Mouse (Mus musculus) ovary, postnatal 14 days (tissue): Measurements from ENCODE around the gene Snx12.

Experiments
- DNase-seq: peaks from one replicate; pipeline ENCODE4 v3.0.0; 2022; ENCODE audit warnings: low spot score

The Snx12 gene

DNA sequence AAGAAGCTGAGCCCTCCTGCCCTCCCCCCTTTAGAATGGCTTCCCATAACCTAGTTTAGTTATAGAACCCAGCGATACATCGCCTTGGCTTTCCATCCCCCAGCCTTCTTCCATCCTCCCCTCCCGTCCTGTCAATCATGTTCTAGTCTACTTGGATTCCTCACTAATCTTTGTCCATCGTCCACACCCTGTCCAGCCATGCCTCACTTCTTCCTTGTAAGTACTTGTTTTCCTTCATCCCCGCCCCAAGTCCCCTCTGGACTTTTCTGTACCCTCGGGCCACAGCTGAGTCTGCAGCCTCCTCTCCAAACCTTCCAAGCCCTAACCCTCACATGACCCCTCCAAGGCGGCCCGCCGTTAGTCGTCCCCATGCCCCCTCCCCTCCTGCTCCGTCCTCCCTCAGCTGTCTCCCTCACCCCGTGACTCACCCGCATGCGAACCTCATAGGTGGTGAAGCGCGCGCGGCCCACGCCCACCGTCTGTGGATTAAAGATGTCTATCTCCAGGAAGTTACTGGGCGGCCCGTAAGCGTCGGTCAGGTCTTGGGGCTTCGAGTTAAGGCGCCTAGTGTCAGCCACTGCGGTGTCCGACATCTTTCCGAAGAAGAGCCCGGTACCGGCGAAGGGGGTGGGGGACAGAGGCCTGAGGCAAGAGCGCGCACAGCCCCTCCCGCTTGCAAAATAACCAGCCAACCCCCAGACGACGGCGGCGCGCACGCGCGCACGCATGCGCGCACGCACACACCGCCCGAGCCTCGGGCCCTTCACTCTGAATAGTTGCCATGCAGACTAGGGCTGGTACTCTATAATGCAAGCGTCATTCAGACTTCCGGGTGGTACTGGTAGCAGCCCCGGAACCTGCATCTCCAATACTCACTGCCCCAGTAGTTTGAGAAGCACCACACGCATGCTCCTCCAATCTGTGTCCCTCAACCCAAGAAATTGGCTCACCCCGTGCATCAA, at the start of gene Snx12:
Gene Snx12, minus strand, starts transcription at position 730 of the 962 bp plus-strand sequence.
- DNase-seq = peak; percentile 77

DNA sequence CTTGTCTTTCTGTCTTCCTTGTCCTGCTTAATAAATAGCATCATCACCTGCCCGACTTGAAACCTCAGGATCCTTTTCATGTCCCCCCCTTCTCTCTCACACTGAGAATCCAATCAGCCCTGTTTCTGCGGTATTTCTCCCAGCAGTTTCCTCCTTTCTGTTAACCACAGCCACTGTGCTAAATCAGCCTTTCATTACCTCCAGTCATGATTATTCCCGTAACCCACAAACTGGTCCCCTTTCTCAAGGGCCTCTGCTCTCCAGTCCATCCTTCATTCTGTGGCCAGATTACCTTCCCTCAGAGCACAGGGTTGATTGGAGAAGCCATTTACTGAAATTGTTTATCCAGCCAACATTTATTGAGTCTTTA, 46.4 kb upstream of the Snx12 start, which contains the start of gene Gm20489:
Gene Gm20489, minus strand, starts transcription at position 269 of the 370 bp plus-strand sequence.
- no peak for DNase-seq

DNA sequence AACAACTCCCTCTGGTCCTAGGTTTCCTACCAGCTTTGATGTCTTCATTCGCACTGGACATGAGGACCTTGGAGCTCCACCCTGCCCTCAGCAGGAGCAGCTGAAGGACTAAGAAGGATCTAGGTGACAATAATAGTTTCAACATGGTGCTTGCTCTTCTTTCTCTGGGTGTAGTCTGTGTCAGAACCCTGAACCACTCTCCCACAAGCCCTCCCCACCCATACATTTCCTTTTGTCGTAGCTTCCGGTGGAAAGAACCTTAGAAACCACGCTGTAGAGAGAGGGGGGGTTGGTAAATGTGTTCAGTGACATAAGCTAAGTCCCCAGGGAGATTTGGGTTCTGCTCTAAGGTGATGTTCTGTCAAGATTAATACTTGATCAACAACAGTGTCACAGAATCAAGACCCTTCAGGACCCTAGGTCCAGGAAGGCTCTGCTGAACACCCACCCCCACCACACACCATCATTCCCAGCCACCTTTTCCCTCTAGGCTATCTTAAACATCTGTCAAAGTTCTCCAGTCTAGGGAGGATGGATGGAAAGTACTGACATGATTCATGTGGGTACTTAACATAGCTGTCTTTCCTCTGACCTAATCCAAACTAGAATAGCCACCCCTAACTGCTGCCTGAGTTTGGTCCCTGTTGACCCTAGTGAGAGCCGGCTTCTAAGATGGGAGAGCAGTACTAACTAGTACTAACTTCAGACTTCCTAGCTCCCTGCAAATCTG, 45.8 kb upstream of the Snx12 start, which contains the start of gene Il2rg:
Gene Il2rg, minus strand, starts transcription at position 231 of the 730 bp plus-strand sequence.
- DNase-seq = no peak

DNA sequence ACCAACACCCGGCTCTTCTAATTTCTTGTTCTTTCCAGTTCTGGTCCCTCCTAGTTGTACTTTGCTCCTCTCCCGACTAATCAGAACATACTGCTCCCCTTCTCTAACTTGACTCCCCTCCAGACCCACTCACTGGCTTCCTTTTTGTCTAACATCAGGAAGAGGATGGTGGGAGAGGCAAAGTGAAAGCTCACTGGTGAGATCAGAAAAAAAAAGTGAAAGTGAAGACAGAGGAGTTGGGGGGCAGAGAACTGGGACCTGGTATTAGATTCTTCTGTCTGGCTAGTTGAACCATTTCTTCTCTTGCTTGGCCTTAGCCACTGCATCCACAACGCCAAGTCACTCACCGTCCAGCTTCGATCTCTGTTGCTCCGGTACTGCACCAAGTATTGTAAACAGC, 44.3 kb upstream of the Snx12 start:
- DNase-seq = no peak

DNA sequence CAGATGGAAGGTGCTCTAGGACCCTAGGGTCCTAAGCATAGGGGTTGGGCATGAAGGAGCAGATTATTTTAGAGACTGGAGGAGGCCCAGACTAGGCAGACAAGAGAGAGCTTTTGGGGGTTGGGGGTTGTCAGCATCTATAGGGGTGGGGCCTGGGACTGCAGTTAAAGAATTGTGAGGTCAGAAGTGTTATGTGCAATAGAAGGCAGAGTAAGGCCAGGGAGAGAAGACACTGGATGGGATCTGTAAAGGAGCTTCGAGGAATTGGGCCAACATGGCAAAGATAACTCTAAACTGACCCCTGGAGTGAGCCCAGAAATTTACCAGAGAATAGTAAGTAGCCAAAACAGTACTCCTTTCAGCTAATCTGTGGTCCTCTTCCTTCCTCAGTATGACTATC, 41.5 kb upstream of the Snx12 start, which contains the start of gene Gm614:
Gene Gm614, minus strand, starts transcription at position 101 of the 400 bp plus-strand sequence.
- no peak for DNase-seq

DNA sequence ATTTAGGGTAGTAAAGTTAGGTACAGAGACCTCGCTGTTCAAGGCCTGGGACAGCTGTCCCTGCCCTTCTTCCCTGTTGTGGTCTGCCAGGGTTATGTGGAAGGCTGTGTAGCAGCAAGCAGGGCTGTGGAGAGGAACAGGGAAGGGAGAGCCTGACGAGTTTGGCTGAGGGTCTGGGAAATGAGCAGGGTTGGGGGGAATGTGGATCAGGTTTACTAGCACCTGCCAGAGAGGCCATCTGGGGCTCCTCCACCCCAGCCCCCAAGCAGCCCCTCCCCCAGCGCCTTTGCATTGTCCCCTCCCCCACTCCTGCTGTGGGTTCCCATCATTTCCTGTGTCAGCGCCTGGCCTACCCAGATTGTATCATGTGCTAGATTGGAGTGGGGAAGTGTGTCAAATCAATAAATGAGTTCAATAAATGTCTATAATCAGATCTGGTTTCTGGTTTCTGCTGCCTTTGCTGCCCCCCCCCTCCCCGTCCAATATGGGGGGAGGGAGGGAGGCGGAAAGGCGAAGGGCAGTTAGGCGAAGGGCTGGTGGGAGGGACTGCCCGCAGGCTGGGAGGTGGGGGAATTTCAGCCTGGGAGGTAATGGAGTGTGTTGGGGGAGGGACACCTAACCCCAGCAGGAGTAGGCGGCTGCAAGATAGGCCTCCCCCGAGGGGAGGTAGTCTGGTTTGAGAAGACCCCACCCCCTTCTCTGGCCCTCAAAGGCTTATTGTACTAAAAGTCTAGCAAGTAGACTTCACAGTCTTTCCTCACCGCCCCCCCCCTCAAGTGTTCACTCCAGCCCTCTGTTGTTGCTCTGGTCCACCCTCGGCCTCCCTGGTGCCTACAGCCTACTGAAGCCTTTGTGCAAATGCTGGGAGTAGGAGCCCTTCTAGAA, 38.3 kb upstream of the Snx12 start:
- DNase-seq = no peak

DNA sequence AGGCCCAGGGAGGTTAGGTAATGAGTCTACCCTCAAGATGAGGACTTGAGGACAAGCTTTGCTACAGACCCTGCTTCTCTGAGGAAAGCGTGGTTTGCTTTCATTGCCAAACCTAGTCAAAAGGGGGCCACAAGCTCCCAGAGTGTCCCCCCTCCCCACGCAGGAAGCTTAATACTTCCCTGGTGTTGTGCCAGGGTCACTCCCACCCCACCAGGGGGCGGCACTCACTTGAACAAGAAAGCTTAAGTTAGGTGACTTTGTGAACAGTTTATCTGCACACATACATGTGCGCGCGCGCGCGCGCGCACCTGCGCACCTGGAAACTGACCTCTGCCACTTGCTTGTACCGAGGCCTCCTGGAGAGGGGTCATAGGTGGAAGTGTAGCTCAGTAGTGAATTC, 34.2 kb upstream of the Snx12 start:
- DNase-seq = no peak

DNA sequence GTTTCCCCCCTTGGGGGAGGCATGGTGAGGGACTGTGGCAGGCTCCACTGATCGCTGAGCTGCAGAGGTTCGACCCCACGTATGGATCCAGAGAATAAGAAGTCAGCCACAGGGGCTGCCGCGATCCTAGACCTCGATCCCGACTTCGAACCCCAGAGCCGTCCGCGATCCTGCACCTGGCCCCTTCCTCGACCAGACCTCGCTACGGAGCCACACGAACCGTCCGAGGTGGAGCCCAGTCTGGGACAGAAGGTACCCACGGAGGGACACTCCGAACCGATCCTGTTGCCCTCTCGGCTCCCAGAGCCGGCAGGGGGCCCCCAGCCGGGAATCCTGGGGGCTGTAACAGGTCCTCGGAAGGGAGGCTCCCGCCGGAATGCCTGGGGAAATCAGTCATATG, 32.4 kb upstream of the Snx12 start:
- DNase-seq = no peak

DNA sequence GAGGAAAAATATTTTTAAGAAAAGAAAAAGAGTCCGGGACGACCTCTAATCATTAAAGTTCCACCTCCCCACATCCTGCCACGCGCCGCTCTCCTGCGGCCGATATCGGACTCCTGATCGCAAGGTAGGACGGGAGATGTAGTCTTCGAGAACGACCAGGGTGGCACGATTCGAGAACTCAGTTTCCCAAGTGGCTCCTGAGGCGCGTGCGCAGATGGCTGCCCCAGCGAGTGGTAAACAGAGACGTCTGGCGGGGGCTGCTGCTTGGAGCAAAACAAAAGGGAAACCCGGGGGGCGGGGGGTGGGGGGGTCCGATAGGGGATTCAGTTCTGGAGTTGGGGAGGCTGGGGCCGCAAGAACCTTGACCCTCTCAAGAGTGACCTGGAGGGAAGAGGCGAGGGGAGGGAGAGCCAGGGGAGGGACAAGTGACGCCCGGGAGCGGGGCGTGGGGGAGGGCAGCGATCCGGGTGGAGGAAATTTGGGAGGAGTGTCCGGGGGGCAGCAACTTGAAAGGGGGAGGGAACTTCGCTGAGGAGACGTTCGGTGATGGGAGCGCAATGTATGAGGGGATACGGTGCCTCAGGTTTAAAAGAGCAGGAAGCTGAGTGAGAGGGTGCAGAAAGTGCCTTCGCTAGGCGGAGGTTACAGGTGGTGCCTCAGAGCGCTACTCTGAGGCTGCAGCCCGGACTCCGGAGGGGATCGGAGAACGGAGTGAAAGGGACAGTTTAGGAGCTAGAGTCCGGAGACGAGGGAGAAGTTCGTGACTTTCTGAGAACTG, 31.8 kb upstream of the Snx12 start, which contains the start of gene Foxo4:
Gene Foxo4, plus strand, starts transcription at position 577 of the 778 bp plus-strand sequence.
- peak; percentile 64 for DNase-seq

DNA sequence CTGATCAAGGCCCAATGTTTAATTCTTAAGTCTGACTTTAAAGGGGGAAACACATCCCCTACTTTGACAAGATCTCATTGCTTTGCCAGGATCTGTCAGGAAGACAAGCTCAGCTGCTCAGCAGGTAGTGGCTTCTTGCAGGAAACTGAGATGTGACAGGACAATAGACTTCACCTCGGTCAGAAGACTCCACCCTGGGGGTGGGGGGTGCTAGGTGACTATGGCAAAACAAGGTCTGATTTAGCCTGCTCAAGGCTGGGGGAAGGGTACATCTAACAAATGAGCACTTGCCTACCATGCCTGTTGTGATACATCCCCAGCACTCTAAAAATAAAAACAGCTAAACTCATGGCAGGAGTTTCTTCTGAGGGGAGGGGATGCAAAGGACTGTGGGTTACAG, 22.6 kb upstream of the Snx12 start:
- no peak for DNase-seq

DNA sequence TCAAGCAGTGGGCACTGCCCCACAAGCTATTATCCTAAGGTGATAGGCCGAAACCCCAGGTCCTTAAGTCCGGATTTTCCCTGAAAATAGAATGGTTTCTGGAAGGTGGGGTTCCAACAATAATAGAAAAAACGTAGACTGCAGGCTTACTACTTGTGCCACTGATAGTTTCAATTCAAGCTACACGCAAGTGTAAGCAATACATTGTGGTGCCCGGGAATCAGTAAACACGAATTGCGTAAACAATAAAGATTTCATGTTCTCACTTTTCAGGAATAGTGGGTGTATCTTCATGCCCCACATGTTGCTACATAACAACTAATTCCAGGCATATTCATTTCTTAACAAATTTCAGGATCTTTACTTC, 416 bp upstream of the Snx12 start:
- DNase-seq = no peak

DNA sequence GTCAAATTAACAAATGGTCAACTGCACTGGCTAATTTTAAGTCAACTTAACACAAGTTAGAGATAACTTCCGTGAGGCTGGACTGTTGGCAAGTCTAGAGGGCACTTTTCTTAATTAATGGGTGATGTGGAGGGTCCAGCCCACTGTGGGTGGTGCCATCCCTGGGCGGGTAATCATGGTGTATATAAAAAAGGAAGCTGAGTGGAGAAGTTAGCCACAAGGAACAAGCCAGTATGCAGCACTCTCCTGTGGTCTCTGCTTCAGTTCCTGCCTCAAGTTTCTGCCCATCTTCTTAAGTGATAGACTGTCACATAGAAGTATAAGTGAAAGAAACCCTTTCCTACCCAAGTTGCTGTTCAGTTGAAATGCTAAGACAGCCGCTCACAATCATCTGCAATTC, 33.1 kb downstream of the Snx12 start:
- no peak for DNase-seq

DNA sequence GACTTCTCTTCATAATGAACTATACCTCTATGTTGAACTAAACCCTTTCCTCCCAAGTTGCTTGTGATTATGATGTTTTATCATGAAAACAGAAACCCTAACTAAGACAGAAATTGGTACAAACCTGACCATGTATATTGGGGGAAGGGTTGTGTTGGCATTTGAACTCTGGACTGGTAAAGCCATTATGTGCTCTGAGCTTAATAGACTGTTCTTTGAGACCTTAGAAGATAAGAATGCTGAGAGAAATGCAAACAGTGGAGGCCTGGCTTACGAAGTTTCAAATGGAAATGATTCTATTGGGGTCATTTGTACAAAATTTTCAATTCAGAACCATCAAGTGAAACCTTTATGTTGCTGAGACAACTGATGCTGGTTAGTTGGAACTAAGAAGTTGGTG, 34.7 kb downstream of the Snx12 start:
- no peak for DNase-seq

DNA sequence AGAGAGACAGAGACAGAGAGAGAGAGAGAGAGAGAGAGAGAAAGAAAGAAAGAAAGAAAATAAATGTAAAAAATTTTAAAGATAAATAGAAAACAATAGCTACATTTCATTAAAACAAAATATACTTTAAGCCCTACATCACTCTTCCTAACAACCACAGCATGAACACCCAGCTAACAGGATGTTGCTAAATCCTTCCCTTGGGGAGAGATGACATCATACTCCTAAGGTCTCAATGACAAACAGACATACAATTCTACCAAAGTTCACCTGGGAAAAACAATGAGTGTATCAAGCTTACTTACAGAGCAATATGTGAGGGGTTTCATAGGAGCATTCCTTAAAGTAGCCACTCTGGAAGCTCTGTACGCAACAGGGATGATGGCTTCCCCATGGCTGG, 49.0 kb downstream of the Snx12 start:
- no peak for DNase-seq

DNA sequence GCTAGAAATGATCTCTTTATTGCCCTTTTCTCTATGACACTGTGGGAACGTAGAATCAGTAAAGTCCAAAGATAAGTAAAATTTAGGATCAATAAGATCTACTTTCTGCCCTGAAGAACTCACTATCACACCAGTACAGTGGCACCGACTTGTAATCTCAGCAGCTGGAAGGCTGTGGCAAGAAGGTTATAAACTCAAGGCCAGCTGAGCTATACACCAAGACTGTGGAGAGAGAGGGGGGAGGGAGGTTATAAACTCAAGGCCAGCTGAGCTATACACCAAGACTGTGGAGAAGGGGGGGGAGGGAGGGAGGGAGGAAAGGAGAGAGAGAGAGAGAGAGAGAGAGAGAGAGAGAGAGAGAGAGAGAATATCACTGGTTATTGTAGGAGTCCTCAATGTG, 53.9 kb downstream of the Snx12 start:
- no peak for DNase-seq

DNA sequence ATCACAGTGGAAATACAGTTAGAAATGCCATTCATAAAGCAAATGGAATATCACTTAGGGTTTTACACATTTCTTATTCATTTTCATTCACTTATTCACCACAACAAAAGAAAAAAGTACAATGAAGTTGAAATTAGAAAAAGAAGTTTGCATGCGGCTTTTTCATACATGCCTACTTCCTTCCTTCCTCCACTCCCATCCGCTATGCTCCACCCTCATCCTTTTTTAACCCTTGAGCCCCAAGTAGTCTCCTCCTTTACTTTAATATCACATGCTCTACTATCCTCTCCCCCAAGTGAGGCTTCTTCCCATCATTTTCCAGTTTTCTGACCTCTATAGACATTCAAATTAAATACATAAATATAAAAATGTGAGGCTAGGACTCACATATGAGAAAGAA, 58.6 kb downstream of the Snx12 start:
- no peak for DNase-seq

DNA sequence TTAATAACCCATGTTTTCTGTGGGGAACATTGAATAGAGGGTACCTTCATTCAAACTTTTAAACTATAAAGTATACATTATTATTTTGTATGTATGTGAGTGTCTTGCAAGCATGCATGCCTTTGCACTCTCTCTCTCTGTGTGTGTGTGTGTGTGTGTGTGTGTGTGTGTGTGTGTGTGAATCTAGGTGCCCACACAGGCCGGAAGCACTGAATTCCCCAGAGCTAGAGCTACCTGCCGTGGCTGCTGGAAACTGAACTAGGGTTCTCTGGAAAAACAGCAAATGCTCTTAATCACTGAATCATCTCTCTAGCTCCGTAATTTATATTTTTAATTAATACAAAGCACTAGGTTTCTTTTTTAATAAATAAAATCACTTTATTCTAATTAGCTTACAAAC, 59.1 kb downstream of the Snx12 start:
- no peak for DNase-seq

DNA sequence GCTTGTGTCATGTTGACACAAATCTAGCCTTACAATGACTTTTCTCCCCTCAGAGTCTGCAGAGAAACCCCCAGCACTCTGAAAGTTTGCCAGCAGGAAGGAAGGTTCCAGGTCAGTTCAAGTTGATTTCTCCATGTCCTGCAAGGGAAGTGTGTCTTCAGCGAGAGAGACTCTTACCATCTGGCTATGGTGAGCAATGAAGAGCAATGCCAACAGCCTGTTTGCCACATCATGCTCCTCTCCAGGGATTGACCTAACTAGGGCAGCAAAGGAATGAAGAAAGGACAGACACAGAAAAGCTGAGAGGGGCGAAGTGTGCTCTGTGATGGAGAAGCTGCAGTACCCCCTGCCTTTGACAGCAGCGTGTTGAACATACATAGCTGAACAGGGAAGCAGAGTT, 59.8 kb downstream of the Snx12 start:
- no peak for DNase-seq

DNA sequence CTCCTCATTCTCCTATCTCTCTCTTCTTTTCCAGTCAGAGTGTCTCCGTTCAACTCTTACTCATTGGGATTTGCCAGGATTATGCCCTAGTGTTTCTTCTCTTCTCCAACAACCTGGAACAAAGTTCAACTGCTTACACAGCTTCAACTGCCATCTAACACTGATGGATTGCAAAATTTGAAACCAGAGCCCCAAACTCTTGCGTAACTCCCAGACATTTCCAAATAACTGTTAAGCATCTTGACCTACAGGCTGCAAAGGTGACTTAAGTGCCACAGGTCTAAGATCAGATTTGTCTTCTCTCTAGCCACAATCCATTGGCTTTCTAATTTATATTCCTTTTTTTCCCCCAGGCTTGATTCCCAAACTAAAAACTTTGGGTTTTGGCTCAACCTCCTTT, 64.9 kb downstream of the Snx12 start:
- DNase-seq = no peak

DNA sequence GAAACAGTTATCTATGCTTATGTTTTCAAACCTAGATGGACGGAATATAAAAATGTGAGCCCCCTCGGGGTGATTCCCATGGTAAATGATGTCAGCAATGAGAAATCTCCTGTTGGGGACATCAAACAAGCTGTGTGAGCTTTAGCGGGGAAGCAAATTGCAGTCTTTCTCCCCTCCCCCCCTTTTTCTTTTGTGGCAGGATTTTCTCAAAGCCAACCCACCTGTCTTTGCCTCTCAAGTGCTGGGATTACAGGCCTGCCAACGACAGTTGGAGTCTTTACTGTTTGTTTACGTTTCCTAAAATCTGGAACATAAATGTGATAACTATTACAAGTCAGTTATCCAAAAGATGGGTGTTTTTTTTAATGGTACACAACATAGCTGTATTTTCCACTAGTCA, 66.0 kb downstream of the Snx12 start:
- DNase-seq = no peak

DNA sequence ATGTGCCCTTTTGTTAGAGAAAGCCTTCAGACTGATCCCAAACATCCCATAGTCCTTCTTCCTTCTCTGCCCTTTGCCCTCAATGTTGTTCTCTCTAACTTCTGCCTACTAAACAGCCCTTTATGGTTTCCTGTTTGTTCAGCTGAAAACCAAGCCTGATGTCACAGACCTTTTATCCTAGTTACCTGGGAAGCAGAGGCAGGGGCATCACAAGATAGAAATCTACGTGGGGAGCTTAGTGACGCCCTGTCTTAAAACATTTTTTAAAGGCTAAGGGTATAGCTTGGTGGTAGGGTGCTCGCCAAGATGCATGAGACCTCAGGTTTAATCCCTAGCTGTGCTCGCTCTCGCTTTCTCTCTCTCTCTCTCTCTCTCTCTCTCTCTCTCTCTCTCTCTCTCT, 74.9 kb downstream of the Snx12 start:
- no peak for DNase-seq
